Mouse (Mus musculus) lung, adult 2 months (tissue): ENCODE data around the gene Sun2.

Source experiments
- CTCF ChIP-seq: fragments of 200-500 bp; IDR thresholded peaks from 2 replicates; pipeline ENCODE4 v1.5.1; 2011; ENCODE audit warnings: mild to moderate bottlenecking, low read length, control low read depth; ENCODE audit not compliant: insufficient read depth
- POLR2A ChIP-seq: fragments of 200-500 bp; IDR thresholded peaks from 2 replicates; pipeline ENCODE4 v1.6.1; 2011; ENCODE audit warnings: low read depth, mild to moderate bottlenecking, control low read depth, low read length, borderline replicate concordance; ENCODE audit errors: extremely low read depth

GRCm38 (mm10) chr15:79731554-79731953 is 10.8 kb downstream of the Sun2 start:
- TF ChIP-seq POLR2A, result no peak
- TF ChIP-seq CTCF, result no peak
